Mouse (Mus musculus): ENCODE measurements around the gene Atg16l2.

GRCm38 (mm10) chr7:101298375-101298774 is 3.7 kb downstream of the Atg16l2 start:
- no peak for TF ChIP-seq CTCF (IDR thresholded peaks at IDR 0.05; ENCODE audit: low read depth)
- TF ChIP-seq EP300 (optimal IDR thresholded peaks at IDR 0.05): no peak
